Mouse (Mus musculus) gastrocnemius, postnatal 36 days (tissue): ENCODE results near the gene Slc6a17. TPM values are rescaled to one million over a fixed set of nuclear protein-coding genes. Genes with fewer than 3 reads are reported as not detected.

ENCODE experiments used
- DNase-seq, 2 experiments: peaks; one replicate each; pipeline ENCODE4 v3.0.0; 2022
- intact Hi-C: fragments of 180-260 bp; cut with DNase I; formaldehyde crosslinking; loops from one replicate; pipeline ENCODE4 v1.15.1; 2025
- total RNA-seq, 2 experiments: library from RNA; stranded (reverse); gene quantifications; 2 replicates each; pipeline ENCODE4 v1.2.3; 2021

The Slc6a17 gene
- total RNA-seq, 2 experiments from 2014 or later: 0.26 to 1.4 TPM

DNA sequence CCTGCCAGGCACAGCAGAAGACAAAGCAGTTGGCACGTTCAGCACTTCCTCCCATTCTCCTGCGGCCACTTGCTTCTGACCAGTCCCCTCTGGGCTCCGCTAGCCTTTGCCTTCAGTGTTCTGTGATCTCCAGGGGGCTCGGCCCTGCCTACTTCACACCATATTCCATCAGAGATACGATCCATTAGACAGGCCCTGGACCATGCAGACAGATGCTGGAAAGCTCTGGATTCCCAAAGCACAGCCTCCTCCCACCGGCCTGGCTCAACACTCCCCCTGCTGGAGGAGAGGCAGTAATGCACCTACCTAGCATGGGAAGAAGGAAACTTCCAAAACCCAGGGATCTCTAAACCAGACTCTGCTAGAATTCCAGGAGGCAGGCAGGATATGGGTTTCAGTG lies 45.6 kb downstream of the Slc6a17 start:
- intact Hi-C loops: no loop called here
- DNase-seq: peak in 1 of 2 experiments; percentile 25

DNA sequence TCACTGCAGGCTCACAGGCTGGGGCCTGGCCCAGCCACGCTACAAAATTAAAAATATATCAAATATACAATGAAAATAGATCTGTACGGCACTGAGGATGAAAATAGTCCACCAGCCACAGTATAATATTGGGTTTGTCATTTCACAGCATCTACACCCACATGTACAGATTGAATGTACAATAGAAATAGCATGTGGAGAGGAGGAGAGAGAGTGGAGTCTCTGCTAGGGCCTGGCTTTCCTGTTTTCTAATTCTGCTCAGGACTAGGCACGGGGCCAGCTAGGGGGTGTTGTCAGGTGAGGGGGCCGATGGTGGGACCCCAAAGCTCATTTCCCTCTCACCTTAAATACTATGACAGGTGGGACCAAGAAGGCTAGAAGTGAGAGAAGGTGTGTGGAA lies 48.8 kb downstream of the Slc6a17 start:
- intact Hi-C loops: loop anchor here (5.0 to 10.0 kb wide), 2 partner anchors 264 to 377 kb away; no protein-coding TSS in a partner anchor
- no peak for DNase-seq

DNA sequence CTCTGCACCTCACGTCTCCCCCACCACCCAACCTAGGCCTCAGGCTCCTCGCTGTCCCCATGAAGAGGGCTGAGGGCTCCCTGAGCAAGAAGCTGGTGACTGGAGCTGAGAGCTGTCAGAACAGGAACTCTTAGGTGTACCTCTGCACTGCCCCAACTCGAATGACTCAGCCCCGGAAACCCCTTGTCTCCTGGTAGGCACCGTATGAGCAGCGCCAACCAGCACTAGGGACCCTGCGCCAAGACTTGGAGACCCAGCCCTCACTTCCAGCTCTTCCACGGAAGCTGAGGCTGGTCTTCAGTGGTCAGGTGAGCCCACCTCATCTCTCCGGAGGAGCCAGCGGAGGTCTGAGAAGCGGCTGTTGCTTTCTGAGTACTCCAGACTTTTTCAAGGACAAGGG lies 49.7 kb downstream of the Slc6a17 start:
- no peak for DNase-seq
- intact Hi-C loops: loop anchor here (5.0 to 10.0 kb wide), 2 partner anchors 263 to 376 kb away; no protein-coding TSS in a partner anchor

DNA sequence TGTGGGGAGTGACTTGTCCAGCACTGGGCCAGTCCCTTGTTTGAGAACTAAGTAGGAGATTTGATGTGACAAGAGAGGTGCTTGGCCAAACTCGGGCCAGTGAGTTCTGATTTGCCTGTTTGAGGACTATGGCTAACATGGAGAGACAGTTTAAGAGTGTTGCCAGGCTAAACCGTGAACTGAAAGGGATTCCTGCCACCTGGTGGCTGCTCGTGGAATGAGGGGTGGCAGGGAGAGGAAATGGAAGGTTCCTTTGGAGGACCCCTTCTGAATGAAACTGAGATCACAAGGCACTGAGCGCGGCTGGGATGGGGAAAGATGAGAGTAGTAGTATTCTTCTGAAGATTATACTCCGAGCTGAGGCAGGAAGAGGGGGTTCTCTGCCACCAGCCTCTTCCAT lies 51.2 kb downstream of the Slc6a17 start:
- intact Hi-C loops: loop anchor here (1.0 to 10.0 kb wide), 3 partner anchors 109 to 374 kb away; no protein-coding TSS in a partner anchor

DNA sequence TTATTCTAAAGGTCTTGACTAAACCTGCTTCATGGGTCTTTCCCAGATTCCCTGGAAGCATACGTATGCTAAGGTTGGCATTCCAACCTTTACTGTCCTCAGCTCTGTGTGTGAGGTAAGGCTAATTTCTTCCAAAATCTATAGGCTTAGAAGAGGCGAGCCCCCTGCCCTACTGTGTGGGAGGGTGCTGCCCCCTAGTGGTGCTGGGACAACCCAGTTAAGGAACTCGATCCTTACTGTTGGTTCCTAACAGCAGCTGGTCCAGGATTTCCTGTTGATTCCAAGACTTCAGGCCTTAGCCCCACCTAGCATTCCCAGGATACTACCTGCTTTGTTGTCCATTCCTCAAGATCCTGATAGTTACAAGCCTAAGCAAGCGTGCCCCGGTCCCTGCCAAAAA lies 55.7 kb downstream of the Slc6a17 start:
- peak; percentile 50 to 70 for DNase-seq

More for the DNA sequence above, 51.2 kb downstream of the Slc6a17 start:
- peak; percentile 52 to 63 for DNase-seq

DNA sequence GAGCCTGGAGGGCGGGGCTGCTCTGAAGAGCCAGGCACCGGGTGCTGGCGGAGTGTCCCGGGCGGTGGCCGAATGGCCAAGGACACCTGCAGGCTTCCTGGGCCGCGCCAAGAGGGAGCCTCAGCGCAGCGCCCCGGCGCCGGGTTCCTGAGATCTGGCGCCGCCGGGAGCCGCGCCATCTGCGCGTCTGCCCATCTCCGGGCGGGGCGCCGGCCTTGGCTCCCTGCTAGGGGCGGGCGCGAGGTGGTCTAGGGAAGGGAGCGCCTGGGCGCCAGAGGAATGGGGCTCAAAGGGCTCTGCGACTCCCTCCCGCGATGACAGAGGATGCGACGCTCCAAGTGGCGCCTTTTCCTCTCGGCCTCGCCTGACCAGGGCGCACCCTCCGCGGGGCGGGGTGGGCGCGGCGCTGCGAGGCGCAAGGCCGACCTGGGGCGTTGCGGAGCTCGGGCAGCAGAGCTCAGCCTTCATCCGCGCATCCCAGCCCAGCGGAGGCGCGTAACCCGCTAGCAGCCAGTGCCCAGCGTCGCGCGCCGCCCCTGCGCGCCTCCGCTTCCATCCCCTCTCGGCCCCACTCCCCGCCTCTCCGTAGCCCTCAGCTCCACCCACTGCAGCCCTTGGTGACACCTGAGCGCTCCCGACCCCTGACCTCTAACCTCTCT lies 57.9 kb downstream of the Slc6a17 start:
- intact Hi-C loops: loop anchor here (5.0 to 10.0 kb wide), 4 partner anchors 58 to 255 kb away; partner anchors contain the start of gene Lamtor5
- DNase-seq: peak in 1 of 2 experiments; percentile 21

More for the DNA sequence above, 55.7 kb downstream of the Slc6a17 start:
- intact Hi-C loops: loop anchor here (5.0 to 10.0 kb wide), 3 partner anchors 85 to 257 kb away; partner anchors contain the start of gene Lamtor5

DNA sequence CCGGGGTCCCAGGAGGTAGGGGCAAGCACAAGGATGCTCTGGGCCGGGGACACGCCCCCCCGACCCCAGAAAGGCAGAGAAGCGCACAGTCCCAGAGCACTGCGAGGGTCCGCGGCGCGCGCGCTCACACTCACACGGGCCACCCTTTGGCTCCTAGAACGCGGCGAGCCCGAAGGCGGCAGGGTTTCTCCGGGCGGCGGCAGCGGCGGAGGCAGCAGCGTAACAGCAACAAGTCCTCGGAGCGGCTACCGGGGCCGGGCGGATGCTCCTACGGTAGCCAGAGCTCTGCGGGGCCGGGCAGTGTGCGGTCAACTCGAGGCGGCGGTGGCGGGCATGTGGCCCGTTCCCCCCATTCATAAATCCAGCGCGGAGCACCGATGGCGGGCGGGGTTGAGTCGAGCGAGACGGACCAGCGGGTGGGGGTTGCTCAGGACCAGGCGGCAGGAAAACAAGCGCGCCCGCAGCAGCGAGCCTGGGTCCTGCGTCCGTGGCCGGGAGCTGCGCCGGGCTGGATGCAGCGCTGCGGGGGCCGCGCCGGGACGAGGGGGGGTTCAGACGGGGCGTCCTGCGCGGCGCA lies 58.5 kb downstream of the Slc6a17 start, which contains the start of gene Kcnc4:
TSS of gene Kcnc4 (minus strand) at position 357 of the 577 bp plus-strand sequence.
- intact Hi-C loops: loop anchor here (5.0 kb wide), 1 partner anchor 57 kb away; no protein-coding TSS in a partner anchor
- peak; percentile 15 to 46 for DNase-seq

DNA sequence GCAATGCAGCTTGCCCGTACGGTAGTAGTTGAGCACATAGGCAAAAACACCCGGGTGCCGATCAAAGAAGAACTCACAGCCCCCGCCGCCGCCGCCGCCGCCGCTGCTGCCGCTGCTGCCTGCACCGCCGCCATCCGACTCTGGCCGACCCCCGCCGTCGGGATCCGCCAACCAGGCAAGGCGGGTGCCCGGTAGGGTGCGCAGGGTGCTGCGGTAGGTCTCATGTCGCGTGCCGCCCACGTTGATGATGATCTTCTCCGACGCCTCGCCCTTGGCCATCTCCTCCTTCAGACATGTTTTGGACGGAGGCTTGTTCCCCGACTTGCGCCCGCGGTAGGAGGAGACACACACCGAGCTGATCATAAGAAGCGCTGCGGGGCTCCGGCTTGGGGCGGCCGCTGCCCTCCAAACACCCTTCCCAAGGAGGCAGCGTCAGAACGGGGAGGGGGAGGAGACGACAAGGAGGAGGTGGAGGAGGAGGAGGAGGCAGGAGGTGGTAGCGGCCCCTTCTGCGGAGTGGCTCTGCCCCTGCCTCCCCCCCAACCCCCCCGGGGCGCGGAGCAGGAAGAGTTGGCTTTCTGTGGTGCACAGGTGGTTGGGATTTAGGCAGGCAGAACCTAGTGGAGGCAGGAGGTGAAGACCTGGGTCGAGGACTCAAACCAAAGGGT lies 59.2 kb downstream of the Slc6a17 start:
- intact Hi-C loops: loop anchor here (5.0 kb wide), 1 partner anchor 56 kb away; no protein-coding TSS in a partner anchor
- peak in 1 of 2 experiments; percentile 32 for DNase-seq

DNA sequence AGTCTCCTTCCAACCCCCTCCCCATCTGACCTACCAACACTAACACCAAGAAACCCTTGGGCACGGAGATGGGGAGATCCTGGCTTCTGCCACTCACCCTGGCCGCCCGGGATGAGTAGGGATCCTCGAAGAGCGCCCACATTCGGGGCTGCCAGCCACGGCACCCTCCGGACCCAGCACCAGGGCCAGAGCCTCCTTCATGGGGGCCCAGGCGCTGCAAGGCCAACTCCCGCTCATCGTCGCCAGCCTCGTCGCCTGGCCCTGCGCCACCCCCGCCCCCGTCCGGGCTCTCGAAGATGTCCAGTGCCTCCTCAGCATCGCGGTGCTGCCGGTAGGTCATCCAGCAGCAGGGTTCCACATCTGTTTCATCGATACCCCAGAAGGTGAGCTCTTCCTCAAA lies 59.7 kb downstream of the Slc6a17 start:
- DNase-seq: no peak
- intact Hi-C loops: loop anchor here (5.0 kb wide), 1 partner anchor 56 kb away; no protein-coding TSS in a partner anchor

DNA sequence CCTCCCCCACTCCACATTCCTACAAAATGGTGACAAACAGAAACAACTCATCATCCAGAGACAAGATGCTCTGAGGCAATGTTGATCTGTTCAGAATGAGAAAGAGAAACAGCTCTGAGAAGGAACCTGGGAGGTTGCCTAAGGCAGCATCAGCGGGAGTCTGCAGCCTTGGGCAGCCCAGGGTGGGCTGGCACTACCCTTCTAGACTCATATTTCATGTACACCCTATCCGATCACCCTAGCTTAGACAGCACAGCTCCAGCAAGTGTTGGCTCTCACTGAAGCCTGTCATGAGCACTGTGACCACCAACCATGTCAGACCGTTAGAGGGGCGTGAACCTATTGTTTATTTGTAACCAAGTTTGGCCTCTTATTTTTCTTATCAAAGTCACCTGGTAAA lies 63.5 kb downstream of the Slc6a17 start:
- intact Hi-C loops: no loop called here
- DNase-seq: no peak

DNA sequence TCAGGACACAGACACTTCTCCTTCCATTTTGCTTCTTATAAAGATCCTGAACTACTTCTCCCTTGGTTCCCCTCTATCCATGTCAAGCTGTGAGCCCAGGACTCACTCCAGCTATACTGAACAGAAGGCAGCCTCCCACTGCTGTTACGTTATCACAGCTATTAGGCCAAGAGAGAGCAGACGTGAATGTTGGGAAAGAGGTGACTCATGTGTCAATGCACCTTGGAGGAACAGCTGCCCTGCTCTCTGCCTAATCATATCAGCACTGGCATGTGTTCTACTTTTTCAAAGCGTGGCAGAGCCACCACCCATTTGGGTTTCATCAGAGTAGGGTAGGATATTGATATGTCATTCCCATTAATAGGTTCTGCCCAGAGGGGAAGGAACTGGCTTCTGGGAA lies 71.0 kb downstream of the Slc6a17 start:
- no peak for DNase-seq

DNA sequence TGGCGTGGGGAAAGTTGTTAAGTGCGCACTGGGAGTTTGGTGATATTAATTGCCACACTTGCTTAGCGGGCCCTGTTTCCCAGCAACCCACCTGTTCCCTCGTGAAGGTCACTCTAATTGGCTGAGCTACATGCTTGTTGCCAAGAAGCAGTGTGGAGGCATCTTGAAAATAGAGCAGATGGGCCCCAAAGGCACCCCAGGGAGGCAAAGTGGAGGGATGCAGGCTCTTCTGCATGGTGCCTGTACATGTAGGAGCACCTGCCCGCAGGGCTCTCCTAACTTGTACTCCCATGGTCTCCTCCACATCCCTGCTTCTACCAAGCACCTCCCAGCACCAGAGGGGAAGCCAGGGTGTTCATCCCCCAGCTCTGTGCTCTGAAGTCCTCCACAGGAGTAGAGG lies 74.0 kb downstream of the Slc6a17 start:
- intact Hi-C loops: no loop called here
- DNase-seq: no peak

More for the DNA sequence above, 71.0 kb downstream of the Slc6a17 start:
- intact Hi-C loops: no loop called here

DNA sequence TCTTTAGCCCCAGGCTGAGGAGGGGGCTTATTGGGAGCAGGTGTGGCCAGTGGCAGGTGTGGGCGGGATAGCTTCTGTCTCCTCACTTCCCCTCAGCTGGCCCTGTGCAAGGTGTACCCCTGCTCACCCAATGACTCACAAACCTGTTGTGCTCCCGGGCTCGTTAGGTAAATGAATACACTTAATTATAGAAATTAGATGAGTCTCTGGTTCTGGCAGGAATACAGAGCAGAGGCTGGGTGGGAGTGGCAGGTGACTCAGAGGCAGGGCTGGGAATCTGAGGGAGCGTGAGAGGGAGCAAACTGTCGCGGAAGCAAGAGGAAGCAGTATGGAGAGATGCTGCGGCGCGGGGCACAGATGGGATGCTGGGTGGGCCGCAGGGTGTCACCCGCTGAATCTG lies 75.6 kb downstream of the Slc6a17 start:
- intact Hi-C loops: no loop called here
- DNase-seq: no peak

DNA sequence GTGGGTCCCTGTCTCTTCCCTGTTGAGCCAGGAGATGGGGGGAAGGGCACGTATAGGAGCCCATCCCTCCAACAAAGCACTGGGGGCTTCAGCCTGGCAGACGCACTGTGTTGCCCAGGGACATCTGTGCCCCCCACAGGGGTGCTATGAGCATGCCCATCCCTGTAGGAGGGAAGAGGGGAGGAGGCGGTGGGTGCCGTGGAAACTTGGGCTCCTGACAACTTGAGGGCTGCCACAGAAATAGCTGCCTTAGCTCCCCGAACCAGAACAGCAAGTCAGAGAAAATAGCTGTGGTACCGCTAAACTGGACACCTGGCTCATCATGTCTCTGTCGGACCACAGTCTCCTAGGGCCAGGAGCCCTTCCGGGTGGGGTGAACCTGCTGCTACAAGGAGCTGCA lies 76.5 kb downstream of the Slc6a17 start:
- DNase-seq: no peak
- intact Hi-C loops: no loop called here

DNA sequence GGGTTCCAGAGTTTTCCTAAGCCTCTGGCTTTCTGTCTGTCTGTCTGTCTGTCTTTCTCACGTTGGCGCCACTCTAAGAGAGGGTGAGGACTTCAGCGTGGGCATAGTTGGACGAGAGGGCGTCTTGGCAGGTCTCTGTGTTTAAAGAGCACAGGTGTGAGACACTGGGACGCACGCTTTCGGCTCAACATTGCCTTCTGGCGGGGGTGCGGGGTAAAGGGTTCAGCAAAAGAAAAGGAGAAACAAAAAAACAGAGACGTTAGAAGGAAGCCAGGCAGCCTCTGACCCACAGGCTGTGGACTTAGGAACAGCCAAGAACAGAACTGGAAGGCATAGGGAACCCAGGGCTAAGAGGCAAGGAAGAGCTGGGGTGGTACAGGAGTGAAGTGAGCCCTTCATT lies 78.5 kb downstream of the Slc6a17 start:
- DNase-seq: no peak
- intact Hi-C loops: no loop called here

DNA sequence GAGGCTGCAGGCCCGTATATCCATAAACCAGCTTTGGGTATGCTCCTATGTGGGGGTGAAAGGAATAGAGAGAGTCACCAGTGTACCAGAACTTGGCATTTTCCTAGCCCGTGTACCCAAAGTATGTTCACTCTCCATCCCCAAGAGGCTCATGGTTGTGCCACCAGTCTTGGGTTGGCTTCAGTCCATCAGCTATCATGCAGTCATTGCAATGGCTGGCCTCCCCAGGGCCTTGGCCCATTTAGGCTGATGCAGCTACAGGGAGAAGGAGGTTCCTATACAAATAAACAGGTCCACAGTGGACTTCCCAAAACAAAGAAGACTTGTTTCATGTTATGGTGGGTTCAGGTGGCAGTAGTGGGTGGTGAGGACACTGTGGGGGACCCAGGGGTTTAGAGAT lies 80.2 kb downstream of the Slc6a17 start:
- DNase-seq: no peak
- intact Hi-C loops: no loop called here

DNA sequence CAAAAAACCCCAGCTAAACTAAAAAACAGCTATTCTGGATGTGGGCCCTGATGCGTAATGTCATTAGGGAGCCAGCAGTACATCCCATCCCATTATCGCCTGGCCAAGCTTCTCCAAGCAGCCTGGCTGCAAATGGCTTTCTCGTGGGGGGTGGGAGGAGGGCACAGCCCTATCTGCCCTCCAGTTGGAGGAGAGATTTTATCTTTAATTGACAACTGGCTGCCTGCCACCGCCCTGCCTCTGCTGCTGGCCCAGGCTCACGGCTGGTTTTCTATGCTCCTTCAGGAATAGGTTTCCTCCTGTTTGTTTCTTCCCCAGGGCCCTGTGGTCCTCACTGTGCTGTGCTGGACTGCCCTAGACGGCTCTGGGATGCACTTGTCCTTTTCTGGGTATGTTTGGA lies 81.4 kb downstream of the Slc6a17 start:
- intact Hi-C loops: no loop called here
- DNase-seq: no peak

DNA sequence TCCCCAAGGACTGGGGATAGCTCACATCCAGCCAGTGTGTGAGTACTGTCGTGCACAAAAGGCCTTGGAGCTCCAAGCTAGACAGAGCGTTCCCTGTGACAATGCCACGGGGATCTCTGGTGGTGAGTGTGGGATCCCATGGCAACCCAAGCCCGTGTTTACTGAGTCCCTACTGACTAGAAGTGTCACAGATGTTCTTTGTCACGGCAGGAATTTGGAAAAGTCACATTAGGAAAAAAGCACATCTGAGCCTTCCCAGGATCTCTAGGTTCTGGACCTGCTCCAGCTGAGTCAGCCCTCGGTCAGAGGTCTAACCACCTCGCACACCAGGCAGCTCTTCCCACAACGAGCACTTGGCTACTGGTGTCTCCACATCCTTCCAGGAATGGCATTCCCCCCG lies 84.2 kb downstream of the Slc6a17 start:
- no peak for DNase-seq
- intact Hi-C loops: no loop called here

DNA sequence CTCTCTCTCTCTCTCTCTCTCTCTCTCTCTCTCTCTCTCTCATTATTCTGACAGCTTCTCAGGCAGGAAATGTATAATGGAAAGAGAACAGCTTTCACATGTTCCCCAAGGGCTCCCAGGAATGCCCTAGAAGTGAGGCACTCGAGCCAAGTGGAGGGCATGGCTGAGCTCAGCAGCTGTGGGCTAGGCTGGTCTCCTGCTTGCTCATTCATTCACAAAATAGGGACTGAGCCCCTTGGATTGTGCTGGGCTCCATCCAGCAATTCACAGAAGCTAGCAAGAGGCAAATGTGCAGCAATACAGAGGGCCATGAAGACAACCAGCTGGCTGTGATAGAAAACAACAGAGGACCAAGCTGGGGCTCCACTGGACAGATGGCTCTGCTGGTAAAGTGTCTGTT lies 86.5 kb downstream of the Slc6a17 start:
- intact Hi-C loops: no loop called here
- DNase-seq: no peak

DNA sequence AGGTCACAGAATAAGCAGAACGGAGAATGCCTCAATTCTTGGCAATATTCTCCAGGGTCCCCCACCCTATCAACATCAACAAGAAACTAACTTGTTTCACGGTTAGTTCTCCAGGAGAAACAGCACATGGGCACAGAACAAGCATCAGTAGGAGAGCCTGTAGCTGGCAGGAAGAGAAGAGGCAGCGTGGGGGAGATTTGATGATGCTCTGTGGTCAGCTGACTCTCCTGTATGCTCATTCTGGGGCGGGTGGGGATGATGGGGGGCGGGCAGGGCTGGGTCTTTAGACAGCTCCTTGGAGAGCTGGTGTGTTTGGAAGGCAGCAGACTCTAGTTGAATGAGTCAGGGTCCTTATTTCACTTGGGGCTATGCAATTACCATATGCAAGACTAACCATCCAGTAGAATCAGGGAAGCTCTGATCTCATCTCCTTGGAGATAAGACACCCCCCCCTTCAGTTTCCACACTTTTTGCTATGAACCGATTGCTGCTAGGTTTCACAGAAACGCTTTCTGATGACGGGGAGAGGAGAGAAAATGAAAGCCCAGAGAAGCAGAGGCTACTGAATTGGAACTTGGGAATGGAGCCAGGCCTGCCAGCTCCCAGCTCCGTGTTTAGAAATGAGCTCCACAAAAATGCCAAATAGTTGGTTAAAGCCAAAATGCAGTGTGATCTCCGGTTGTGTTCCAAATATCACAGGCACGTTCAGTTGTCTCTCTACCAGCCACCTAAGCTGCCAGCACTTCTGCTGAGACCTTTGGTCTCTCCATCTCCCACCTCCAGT lies 93.4 kb downstream of the Slc6a17 start:
- intact Hi-C loops: no loop called here
- no peak for DNase-seq
